Mouse (Mus musculus) cerebellum, adult 2 months (tissue): ENCODE measurements at regions not wholly inside any gene's neighbourhood (a gene's known extent, or its start where the extent isn't known, plus 50 kb on each side); places are given as distances from the start of the nearest gene placed in this dataset.

Source experiments
- CTCF ChIP-seq: fragments of 200-500 bp; IDR thresholded peaks from 2 replicates; pipeline ENCODE4 v1.5.1; 2011; ENCODE audit warnings: low read depth, mild to moderate bottlenecking, control low read depth, low read length, moderate library complexity, borderline replicate concordance; ENCODE audit not compliant: insufficient read depth
- POLR2A ChIP-seq: fragments of 200-500 bp; IDR thresholded peaks from 2 replicates; pipeline ENCODE4 v1.6.1; 2011; ENCODE audit warnings: low read length, control low read depth, borderline replicate concordance; ENCODE audit not compliant: insufficient read depth

DNA sequence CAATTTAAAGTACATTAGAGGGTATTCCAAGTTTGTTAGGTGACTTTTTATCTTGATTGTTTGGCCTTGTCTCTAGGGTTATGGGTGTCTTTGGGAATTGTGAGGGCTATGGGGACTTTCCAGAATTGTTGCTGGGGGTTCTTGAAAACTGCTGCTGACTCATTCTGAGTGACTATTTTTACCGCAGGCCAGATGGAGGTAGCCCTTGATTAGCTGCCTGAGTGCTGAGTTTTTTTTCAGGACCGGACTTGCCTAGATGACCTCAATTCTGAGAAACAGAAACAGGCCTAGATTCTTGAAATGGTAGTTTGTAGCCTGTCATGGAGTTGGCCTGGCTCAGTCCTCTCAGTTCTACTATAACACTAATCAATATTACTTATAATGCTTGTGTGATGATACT, 223.9 kb upstream of the Adgrb3 start:
- TF ChIP-seq CTCF, result no peak
- no peak for TF ChIP-seq POLR2A
